Mouse (Mus musculus) embryonic facial prominence, embryonic 13.5 days (tissue): ENCODE results near the gene Tmco3. TPM values are rescaled to one million over a fixed set of nuclear protein-coding genes. Genes with fewer than 3 reads are reported as not detected.
"Not testable (repeated sequence)": the region's sequence is repeated elsewhere in the genome, so short reads cannot be mapped to it uniquely, and the experiment has no call there.

Experiments
- ATAC-seq: fragments of 200-750 bp; cut with Nextera tagmentation; 2 replicates; pipeline ENCODE4 v1.8.0; 2017; ENCODE audit warnings: low read depth; ENCODE audit not compliant: insufficient number of reproducible peaks, insufficient read depth, low FRiP score, low TSS enrichment
- H3K27ac ChIP-seq: fragments of 300-500 bp; sonication (generic); 2 replicates; pipeline ENCODE4 v1.5.1; 2015; ENCODE audit warnings: moderate library complexity, mild to moderate bottlenecking, inconsistent platforms
- H3K27me3 ChIP-seq: fragments of 300-500 bp; sonication (generic); 2 replicates; pipeline ENCODE4 v1.6.1; 2015; ENCODE audit warnings: mild to moderate bottlenecking, inconsistent platforms
- H3K36me3 ChIP-seq: fragments of 300-500 bp; sonication (generic); 2 replicates; pipeline ENCODE4 v1.6.1; 2015; ENCODE audit warnings: mild to moderate bottlenecking, inconsistent platforms
- H3K4me1 ChIP-seq: fragments of 300-500 bp; sonication (generic); 2 replicates; pipeline ENCODE4 v1.6.1; 2015; ENCODE audit warnings: inconsistent platforms
- H3K4me2 ChIP-seq: fragments of 300-500 bp; sonication (generic); 2 replicates; pipeline ENCODE4 v1.6.1; 2015; ENCODE audit warnings: moderate library complexity, mild to moderate bottlenecking, inconsistent platforms
- H3K4me3 ChIP-seq: fragments of 300-500 bp; sonication (generic); 2 replicates; pipeline ENCODE4 v1.5.1; 2015; ENCODE audit warnings: mild to moderate bottlenecking, inconsistent platforms
- H3K9ac ChIP-seq: fragments of 300-500 bp; sonication (generic); 2 replicates; pipeline ENCODE4 v1.6.1; 2015; ENCODE audit warnings: mild to moderate bottlenecking, inconsistent platforms
- H3K9me3 ChIP-seq: fragments of 300-500 bp; sonication (generic); 2 replicates; pipeline ENCODE4 v1.6.1; 2016; ENCODE audit warnings: inconsistent platforms
- WGBS: fragments of 180-500 bp; shearing (Covaris S2); methylation state at CpG from one replicate; pipeline ENCODE4 v1.1.7; 2015; ENCODE audit warnings: mixed read lengths; 5-methylcytosine and 5-hydroxymethylcytosine counted together
- polyA plus RNA-seq: library from polyadenylated mRNA; unstranded; fragments of >200 nt; fragmentation: Nextera tagmentation; extraction: Ambion mirVana; gene quantifications from 2 replicates; pipeline ENCODE4 v1.2.1, GENCODE M21; 2015

Gene Tmco3
- polyA plus RNA-seq, 1 experiment from 2014 or later, result 53.1 TPM

DNA sequence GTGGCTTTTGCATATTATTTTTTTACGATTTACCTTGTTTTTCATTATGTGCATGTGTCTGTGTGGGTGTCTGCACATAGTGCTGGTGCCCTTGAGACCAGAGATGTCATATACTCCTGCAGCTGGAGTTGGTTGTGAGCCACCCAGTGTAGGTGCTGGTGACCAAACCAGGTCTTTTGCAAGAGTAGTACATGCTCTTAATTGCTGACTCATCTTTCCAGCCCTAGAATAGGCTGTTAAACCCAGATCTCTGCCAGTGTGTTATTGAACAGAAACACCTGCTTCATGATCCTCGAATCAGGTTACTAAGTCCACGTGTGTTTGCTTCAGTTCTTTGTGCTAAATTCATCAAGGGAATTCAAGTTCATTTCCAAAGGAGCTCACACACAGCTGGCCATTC, 26.9 kb downstream of the Tmco3 start:
- ATAC-seq, result no peak
- Histone ChIP-seq H3K4me2 (no peak overlapping the region), H3K9me3 (no peaks in the 10 kb centered on the region), H3K4me3 (no peak overlapping the region), H3K36me3 (peaks cover 82% of the 10 kb centered on the region), H3K27me3 (no peaks in the 10 kb centered on the region), H3K9ac (no peak overlapping the region), H3K27ac (no peak overlapping the region), H3K4me1 (no peaks in the 10 kb centered on the region)
- WGBS, result 78% methylated on average over 3 of the region's 3 CpGs

DNA sequence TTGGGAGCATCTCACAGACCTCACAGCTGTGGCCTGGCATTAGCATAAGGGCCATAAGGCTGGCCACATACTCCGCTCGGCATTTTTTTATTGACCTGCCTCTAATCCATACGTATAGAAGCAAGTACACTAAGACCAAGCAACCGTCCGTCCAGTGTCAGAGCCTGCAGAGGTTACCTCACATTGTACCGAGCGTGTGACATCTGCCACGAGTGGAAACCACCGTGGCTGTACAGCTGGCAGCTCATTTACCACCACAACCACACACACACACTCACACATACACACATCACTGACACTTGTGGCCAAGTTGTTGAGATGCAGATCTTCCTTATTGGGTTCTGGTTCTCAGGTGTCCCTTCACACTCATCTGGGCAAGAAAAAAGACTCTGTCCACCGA, 28.7 kb downstream of the Tmco3 start:
- Histone ChIP-seq H3K9me3 (no peaks in the 10 kb centered on the region), H3K27me3 (no peaks in the 10 kb centered on the region), H3K36me3 (peaks cover 74% of the 10 kb centered on the region), H3K4me1 (no peaks in the 10 kb centered on the region), H3K4me3 (no peak overlapping the region), H3K4me2 (no peak overlapping the region), H3K9ac (no peak overlapping the region), H3K27ac (no peak overlapping the region)
- 93% methylated on average over 10 of the region's 10 CpGs for WGBS
- ATAC-seq, result no peak

DNA sequence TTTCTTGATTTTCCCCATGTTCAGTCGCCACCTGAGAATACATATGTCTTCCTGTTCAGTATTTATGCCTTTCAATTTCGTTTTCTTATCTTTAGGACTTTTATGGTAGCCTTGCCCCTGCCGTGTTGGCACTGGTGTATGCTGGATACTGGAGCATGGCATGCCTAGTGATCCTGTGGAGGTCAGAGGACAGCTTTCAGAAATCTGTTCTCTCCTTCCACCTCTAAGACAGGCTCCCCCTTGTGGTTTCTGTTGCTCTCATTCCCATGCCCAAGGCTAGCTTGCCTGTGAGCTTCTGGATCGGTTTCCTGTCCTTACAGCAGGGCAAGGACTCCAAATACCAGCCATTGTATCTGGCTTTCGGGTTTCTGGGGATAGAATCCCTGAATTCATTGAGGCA, 38.6 kb downstream of the Tmco3 start:
- Histone ChIP-seq H3K27ac (no peak overlapping the region), H3K36me3 (peaks cover 10% of the 10 kb centered on the region), H3K9ac (no peak overlapping the region), H3K4me3 (no peak overlapping the region), H3K4me2 (no peak overlapping the region), H3K27me3 (no peaks in the 10 kb centered on the region), H3K9me3 (no peaks in the 10 kb centered on the region), H3K4me1 (no peaks in the 10 kb centered on the region)
- no peak for ATAC-seq
- WGBS, result 28% methylated on average over 5 of the region's 5 CpGs

DNA sequence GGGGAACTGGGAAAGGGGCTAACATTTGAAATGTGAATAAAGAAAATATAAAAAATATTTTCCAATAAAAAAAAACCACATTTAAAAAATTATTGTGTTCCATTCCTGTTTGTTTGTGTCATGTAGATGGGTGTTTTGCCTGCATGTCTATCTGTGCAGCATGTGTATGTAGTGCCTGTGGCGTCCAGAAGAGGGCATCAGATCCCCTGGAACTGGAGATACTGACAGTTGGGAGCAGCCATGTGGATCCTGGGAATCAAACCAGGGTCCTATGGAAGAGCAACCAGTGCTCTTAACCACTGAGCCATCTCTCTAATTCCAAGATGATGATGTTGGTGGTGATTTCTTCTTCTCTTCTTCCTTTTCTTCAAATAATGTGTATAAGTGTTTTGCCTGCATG, 46.7 kb downstream of the Tmco3 start:
- ATAC-seq, result no peak
- H3K27me3 ChIP-seq, result no peaks in the 10 kb centered on the region
- no peak overlapping the region for H3K9ac ChIP-seq
- no peaks in the 10 kb centered on the region for H3K4me1 ChIP-seq
- H3K9me3 ChIP-seq, result no peaks in the 10 kb centered on the region
- H3K27ac ChIP-seq, result no peak overlapping the region
- H3K4me2 ChIP-seq, result no peak overlapping the region
- 53% methylated on average over 1 of the region's 1 CpGs for WGBS
- no peaks in the 10 kb centered on the region for H3K36me3 ChIP-seq
- H3K4me3 ChIP-seq, result no peak overlapping the region

DNA sequence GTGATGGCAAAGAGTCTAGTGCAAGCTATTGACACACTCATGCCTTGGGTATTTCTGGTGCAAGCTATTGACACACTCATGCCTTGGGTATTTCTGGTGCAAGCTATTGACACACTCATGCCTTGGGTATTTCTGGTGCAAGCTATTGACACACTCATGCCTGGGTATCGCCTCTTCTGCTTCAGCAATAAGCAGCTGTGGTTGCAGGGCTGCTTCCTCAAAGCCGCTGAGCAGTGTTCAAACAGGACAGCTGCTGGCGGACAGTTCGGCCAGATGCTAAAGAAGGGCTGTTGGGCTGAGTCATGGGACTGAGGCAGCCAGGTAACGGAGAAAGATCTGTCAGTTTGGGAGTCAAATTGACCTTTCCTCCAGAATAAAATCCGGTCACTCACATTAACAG, 49.3 kb downstream of the Tmco3 start:
- Histone ChIP-seq H3K36me3 (peaks cover 20% of the 10 kb centered on the region), H3K4me1 (peaks cover 13% of the 10 kb centered on the region)
- 89% methylated on average over 6 of the region's 6 CpGs for WGBS
- not testable (repeated sequence) for H3K27me3 ChIP-seq, H3K4me2 ChIP-seq, H3K9ac ChIP-seq, ATAC-seq, H3K27ac ChIP-seq, H3K9me3 ChIP-seq, H3K4me3 ChIP-seq

- Histone ChIP-seq H3K9ac (peak overlapping the region; percentile 97), H3K4me3 (peak overlapping the region; percentile 85), H3K36me3 (peaks cover 24% of the 10 kb centered on the region), H3K27ac (peak overlapping the region; percentile 58; the same call in 1 of the 2 replicates), H3K4me1 (peaks cover 13% of the 10 kb centered on the region), H3K9me3 (no peaks in the 10 kb centered on the region), H3K4me2 (peak overlapping the region; percentile 79), H3K27me3 (no peaks in the 10 kb centered on the region)
- 73% methylated on average over 3 of the region's 3 CpGs for WGBS
- ATAC-seq, result no peak
Observed at GRCm38 (mm10) chr8:13337678-13338077, 49.7 kb downstream of the Tmco3 start.

DNA sequence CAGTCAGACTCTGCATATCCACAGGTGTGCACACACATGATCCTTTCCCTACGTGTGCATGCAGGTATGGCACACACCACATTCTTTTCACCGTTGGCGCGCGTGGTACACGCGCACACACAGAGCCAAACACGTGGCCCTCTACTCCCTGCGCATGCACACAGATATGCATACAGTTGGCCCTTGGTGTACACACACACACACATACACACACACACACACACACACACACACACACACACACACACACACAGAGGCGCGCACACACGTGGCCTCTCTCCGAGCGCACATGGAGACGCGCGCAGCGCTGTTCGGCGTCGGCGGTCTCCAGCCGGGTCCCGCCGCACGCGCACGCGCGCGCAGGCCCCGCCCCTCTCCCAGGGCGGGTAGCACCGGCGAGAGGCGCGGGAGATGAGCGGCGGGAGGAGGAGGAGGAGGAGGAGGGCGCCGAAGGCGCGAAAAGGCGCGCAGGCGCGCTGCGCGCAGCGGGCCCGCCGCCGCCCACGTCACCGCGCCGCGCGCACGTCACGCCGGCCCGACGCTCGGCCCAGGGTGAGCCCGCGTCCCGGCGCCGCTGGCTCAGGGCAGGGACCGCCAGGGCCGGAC, 50.4 kb downstream of the Tmco3 start, which contains the start of gene Tfdp1:
Gene Tfdp1, plus strand, starts transcription at position 497 of the 606 bp plus-strand sequence.
- H3K27me3 ChIP-seq, result no peaks in the 10 kb centered on the region
- peaks cover 31% of the 10 kb centered on the region for H3K36me3 ChIP-seq
- H3K9me3 ChIP-seq, result no peaks in the 10 kb centered on the region
- peaks cover 13% of the 10 kb centered on the region for H3K4me1 ChIP-seq
- peak within 1 kb of the TSS; percentile 79 for H3K4me2 ChIP-seq
- peak within 1 kb of the TSS; percentile 97 for H3K9ac ChIP-seq
- H3K4me3 ChIP-seq, result peak within 1 kb of the TSS; percentile 85
- H3K27ac ChIP-seq, result peak within 1 kb of the TSS; percentile 80
- under 1% methylated on average over 59 of the region's 72 CpGs for WGBS
- ATAC-seq, result peak; percentile 89

DNA sequence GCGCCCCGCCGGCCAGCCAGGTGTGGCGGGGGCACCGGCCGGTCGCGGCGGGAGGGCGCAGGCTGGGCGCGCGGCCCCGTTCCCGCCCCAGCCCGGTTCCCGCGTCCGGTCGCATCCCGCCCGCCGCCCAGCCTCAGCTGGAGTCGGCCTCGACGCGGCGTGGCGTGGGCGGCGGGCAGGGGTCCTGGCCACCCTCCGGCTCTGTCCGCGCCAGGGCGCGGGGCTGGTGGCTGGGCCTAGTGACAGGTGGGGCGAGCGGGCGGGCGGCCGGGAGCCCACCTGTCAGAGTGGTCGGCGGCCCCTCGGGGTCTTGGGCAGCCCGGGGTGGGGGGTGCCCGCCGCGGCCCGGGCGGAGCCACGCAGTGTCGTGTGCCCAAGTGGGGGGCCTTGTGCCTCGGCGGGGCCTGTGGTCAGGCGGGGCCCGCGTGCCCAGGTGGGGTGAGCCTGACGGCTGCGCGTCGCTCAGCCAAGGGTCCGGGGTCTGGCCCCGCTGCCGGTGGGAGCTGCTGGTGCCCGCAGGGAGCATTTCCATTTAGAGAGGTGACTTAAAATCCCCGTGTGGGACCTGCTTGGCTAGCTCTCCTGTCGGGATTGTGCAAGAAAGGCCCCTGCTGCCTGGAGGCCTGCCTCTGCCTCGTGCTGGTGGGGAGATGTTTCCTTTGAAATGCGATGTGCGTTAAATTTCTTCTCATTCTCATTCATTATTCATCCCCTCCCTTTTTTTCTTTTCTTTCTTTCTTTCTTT, 51.1 kb downstream of the Tmco3 start:
- peak overlapping the region; percentile 85 for H3K4me3 ChIP-seq
- ATAC-seq, result peak; percentile 56
- peaks cover 13% of the 10 kb centered on the region for H3K4me1 ChIP-seq
- peak overlapping the region; percentile 80 for H3K27ac ChIP-seq
- no peaks in the 10 kb centered on the region for H3K27me3 ChIP-seq
- peak overlapping the region; percentile 97 for H3K9ac ChIP-seq
- 0% methylated on average over 59 of the region's 70 CpGs for WGBS
- H3K36me3 ChIP-seq, result peaks cover 38% of the 10 kb centered on the region
- peak overlapping the region; percentile 79 for H3K4me2 ChIP-seq
- no peaks in the 10 kb centered on the region for H3K9me3 ChIP-seq

DNA sequence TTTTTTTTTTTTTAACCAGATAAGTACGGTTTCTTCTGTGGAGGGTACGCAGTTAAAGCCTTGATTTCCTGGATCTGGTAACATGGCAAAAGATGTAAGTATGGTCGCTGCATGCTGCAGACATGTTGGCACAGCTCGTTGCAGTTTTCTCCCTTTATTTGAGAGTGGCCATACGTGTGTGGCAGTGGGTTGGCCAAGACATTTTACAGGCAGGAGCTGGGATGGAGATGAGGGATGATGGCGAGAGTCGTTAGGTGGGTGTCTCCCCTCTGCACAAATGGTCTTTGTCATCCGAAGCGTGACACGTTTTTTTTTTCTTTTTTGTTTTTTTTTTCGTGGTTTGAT, 51.6 kb downstream of the Tmco3 start:
- Histone ChIP-seq H3K4me2 (peak overlapping the region; percentile 79), H3K4me1 (peaks cover 13% of the 10 kb centered on the region), H3K27ac (no peak overlapping the region), H3K9me3 (no peaks in the 10 kb centered on the region), H3K36me3 (peaks cover 44% of the 10 kb centered on the region), H3K4me3 (peak overlapping the region; percentile 85), H3K9ac (peak overlapping the region; percentile 97), H3K27me3 (no peaks in the 10 kb centered on the region)
- no peak for ATAC-seq
- WGBS, result 2% methylated on average over 11 of the region's 11 CpGs

DNA sequence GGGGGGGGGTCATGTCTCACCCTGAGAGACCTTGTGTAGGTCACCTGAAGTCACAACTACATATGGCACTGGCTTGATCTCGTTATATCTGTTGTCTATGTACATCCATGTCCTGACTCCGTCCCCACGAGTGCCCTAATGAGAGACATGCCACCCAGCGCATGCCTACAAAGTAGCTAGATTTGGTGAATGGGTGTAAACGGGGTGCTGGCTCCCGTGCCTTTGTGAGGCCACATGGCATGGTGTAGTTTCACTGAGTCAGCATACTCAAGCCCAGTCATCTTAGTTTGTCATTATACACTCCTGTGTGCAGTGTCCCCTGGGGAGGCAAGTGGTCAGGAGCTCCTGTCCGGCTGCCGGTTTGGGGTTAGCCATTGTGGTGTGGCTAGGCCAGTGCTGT, 52.7 kb downstream of the Tmco3 start:
- Histone ChIP-seq H3K36me3 (peaks cover 54% of the 10 kb centered on the region), H3K4me1 (peaks cover 13% of the 10 kb centered on the region), H3K27me3 (no peaks in the 10 kb centered on the region), H3K9me3 (no peaks in the 10 kb centered on the region), H3K4me2 (peak overlapping the region; percentile 79), H3K27ac (no peak overlapping the region), H3K4me3 (peak overlapping the region; percentile 85; the same call in 1 of the 2 replicates), H3K9ac (peak overlapping the region; percentile 97)
- ATAC-seq, result no peak
- WGBS, result 82% methylated on average over 8 of the region's 8 CpGs

DNA sequence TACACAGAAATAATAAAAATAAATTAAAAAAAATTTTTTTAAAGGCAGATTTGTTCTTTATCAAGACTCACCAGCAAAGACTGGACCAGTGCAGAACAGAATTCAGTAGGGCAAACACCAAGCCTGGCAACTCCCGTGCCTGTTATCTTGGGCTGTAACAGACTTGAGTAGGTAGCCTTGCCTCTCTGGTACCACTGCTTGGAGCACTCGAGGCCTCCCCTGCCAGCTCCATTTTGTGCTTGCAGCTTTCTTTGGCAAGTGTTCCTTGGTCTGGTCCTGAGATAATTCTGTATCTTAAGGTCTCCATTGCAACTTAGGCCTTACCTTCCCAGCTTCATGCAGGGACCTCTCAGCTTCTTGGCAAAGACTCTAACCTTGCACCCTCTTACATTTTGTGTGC, 54.4 kb downstream of the Tmco3 start:
- no peak for ATAC-seq
- Histone ChIP-seq H3K9me3 (no peaks in the 10 kb centered on the region), H3K4me2 (no peak overlapping the region), H3K27me3 (no peaks in the 10 kb centered on the region), H3K4me3 (no peak overlapping the region), H3K27ac (no peak overlapping the region), H3K36me3 (peaks cover 71% of the 10 kb centered on the region), H3K4me1 (peaks cover 13% of the 10 kb centered on the region), H3K9ac (no peak overlapping the region)
- WGBS, result 84% methylated on average over 2 of the region's 2 CpGs

- 94% methylated on average over 4 of the region's 4 CpGs for whole genome bisulfite sequencing
- peaks cover 13% of the 10 kb centered on the region for H3K4me1 ChIP-seq
- H3K4me2 ChIP-seq, result no peak overlapping the region
- H3K27ac ChIP-seq, result no peak overlapping the region
- no peak for ATAC-seq
- no peaks in the 10 kb centered on the region for H3K27me3 ChIP-seq
- no peak overlapping the region for H3K4me3 ChIP-seq
- no peaks in the 10 kb centered on the region for H3K9me3 ChIP-seq
- peaks cover 79% of the 10 kb centered on the region for H3K36me3 ChIP-seq
- no peak overlapping the region for H3K9ac ChIP-seq
Observed at GRCm38 (mm10) chr8:13343134-13343533, 55.1 kb downstream of the Tmco3 start.
